ENCODE assay signal across 8 mouse cellular contexts in the genomic region with DNA sequence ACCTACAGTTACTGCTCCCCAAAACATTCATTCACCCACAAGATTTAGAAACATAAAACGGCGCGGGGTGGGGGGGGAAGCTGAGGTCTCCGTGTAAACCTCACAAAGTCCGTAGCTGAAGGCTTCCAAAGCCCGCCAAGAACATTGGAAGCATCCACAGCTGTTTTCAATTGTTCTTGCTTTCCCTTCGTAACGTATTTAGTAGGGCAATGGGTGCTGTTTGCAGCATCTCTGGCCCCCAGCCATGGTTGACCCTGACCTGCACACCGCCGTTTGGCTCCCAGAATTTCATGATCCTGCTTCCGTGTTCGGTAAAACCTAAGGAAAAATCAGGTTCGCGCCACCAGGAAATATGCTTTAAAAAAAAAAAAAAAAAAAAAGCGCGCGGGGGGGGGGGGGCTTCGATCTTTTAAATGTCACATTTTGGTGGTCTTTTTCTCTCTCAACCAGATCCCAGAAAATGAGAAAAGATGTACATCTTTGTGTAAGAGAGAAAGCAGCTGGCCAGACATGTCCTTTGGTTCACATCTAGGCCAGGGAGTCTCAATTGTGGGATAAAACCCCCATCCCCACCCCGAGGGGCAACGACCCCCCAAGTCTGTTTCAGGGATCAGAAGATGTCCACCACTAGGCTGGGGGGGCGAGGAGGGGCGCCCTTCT. TPM values are rescaled to one million over a fixed set of nuclear protein-coding genes. Genes with fewer than 3 reads are reported as not detected.
DNase-seq lines count a peak whose midpoint lies in the region; ATAC-seq and TF ChIP-seq lines count a peak whose summit lies in the region.

No protein-coding gene starts in this region.

- H3K4me3 ChIP-seq in ES-E14 (ENCODE audit: insufficient read depth in 1 of 2, low read depth in 1 of 2, low read length in 2 of 2, poor library complexity in 1 of 2, severe bottlenecking in 1 of 2) = peak overlapping the region; percentile 51 to 59
- H3K4me3 ChIP-seq in embryonic facial prominence, embryonic 12.5 days = peak overlapping the region; percentile 47
- H3K4me3 ChIP-seq in hindbrain, embryonic 14.5 days (replicated peaks; ENCODE audit: low read length) = peak overlapping the region; percentile 58
- H3K4me3 ChIP-seq in midbrain, embryonic 10.5 days = peak overlapping the region; percentile 65

- no peaks in the 10 kb centered on the region for H3K9me3 ChIP-seq in ES-E14 (ENCODE audit: control insufficient read depth, insufficient read depth, low read depth, low read length)
- H3K9me3 ChIP-seq in embryonic facial prominence, embryonic 12.5 days = peaks cover 22% of the 10 kb centered on the region
- H3K9me3 ChIP-seq in hindbrain, embryonic 14.5 days (ENCODE audit: control insufficient read depth, low read length) = peaks cover 23% of the 10 kb centered on the region; the same call in 1 of the 2 replicates
- peaks cover 30% of the 10 kb centered on the region for H3K9me3 ChIP-seq in midbrain, embryonic 10.5 days (replicated peaks)

- H3K27me3 ChIP-seq in embryonic facial prominence, embryonic 12.5 days = no peaks in the 10 kb centered on the region
- no peaks in the 10 kb centered on the region for H3K27me3 ChIP-seq in hindbrain, embryonic 14.5 days (ENCODE audit: control insufficient read depth, insufficient read depth, low read length)
- no peaks in the 10 kb centered on the region for H3K27me3 ChIP-seq in midbrain, embryonic 10.5 days (ENCODE audit: low read depth, poor library complexity, severe bottlenecking)

- H3K27ac ChIP-seq in ES-E14 (ENCODE audit: insufficient read depth, low read depth, low read length, poor library complexity, severe bottlenecking) = no peak overlapping the region
- peak overlapping the region; percentile 85 for H3K27ac ChIP-seq in embryonic facial prominence, embryonic 12.5 days
- H3K27ac ChIP-seq in hindbrain, embryonic 14.5 days = peak overlapping the region; percentile 89
- peak overlapping the region; percentile 93 for H3K27ac ChIP-seq in midbrain, embryonic 10.5 days (replicated peaks)

- peak; percentile 68 to 89 for DNase-seq in adrenal gland, adult (ENCODE audit: inconsistent age in 2 of 2, low spot score in 1 of 2)
- DNase-seq in adrenal gland, adult 18-20 months (ENCODE audit: low spot score in 2 of 2) = no peak
- no peak for DNase-seq in ES-E14 (ENCODE audit: low read depth, low spot score)
- DNase-seq in hindbrain, embryonic 14.5 days (ENCODE audit: low spot score) = no peak
- peak; percentile 29 for DNase-seq in midbrain, embryonic 10.5 days (ENCODE audit: low spot score)
- DNase-seq in right cerebral cortex, postnatal 36 days (ENCODE audit: low spot score in 2 of 2) = no peak
- no peak for DNase-seq in gastrocnemius, postnatal 25 days

- peak overlapping the region; percentile 55 for H3K4me2 ChIP-seq in embryonic facial prominence, embryonic 12.5 days (replicated peaks)
- peak overlapping the region; percentile 68 for H3K4me2 ChIP-seq in hindbrain, embryonic 14.5 days (replicated peaks)

- H3K4me1 ChIP-seq in ES-E14 (ENCODE audit: control insufficient read depth in 2 of 2, insufficient read depth in 2 of 2, low read length in 2 of 2, poor library complexity in 1 of 2) = no peaks in the 10 kb centered on the region
- H3K4me1 ChIP-seq in embryonic facial prominence, embryonic 12.5 days = peaks cover 2% of the 10 kb centered on the region; the same call in 1 of the 2 replicates
- H3K4me1 ChIP-seq in hindbrain, embryonic 14.5 days (replicated peaks; ENCODE audit: control insufficient read depth, insufficient read depth, low read length) = peaks cover 3% of the 10 kb centered on the region; the same call in 1 of the 2 replicates
- peaks cover 33% of the 10 kb centered on the region for H3K4me1 ChIP-seq in midbrain, embryonic 10.5 days

- ATAC-seq in embryonic facial prominence, embryonic 12.5 days (ENCODE audit: insufficient number of reproducible peaks, insufficient read depth, low FRiP score, low TSS enrichment) = no peak
- no peak for ATAC-seq in hindbrain, embryonic 14.5 days (ENCODE audit: low FRiP score)

- 41% methylated on average over 22 of the region's 22 CpGs for WGBS in embryonic facial prominence, embryonic 12.5 days
- 54% methylated on average over 21 of the region's 22 CpGs for WGBS in hindbrain, embryonic 14.5 days
- 56% methylated on average over 22 of the region's 22 CpGs for WGBS in midbrain, embryonic 10.5 days

- H3K36me3 ChIP-seq in ES-E14 (ENCODE audit: control insufficient read depth, insufficient read depth, low read length, poor library complexity, severe bottlenecking) = peaks cover 2% of the 10 kb centered on the region; the same call in 1 of the 2 replicates
- H3K36me3 ChIP-seq in embryonic facial prominence, embryonic 12.5 days = no peaks in the 10 kb centered on the region
- H3K36me3 ChIP-seq in hindbrain, embryonic 14.5 days (replicated peaks; ENCODE audit: control insufficient read depth, insufficient read depth) = no peaks in the 10 kb centered on the region
- H3K36me3 ChIP-seq in midbrain, embryonic 10.5 days = peaks cover 9% of the 10 kb centered on the region; the same call in 1 of the 2 replicates

- in situ Hi-C loops in ES-E14 (cut with MboI; ENCODE audit: low sequenced_read_pairs in 2 of 2, unreplicated experiment in 2 of 2) = no loop called here

- H3K9ac ChIP-seq in ES-E14 (ENCODE audit: insufficient read depth, low read depth, low read length, poor library complexity, severe bottlenecking) = peak overlapping the region; percentile 15
- H3K9ac ChIP-seq in embryonic facial prominence, embryonic 12.5 days = peak overlapping the region; percentile 62
- peak overlapping the region; percentile 89 for H3K9ac ChIP-seq in hindbrain, embryonic 14.5 days

TF ChIP-seq in ES-E14, 5 proteins besides CTCF, POLR2A, EP300 and RAD21:
- TF ChIP-seq MAFK (IDR thresholded peaks at IDR 0.05; ENCODE audit: insufficient read depth, low read depth, low read length) (no peak), ZC3H11A (IDR thresholded peaks at IDR 0.05; ENCODE audit: borderline replicate concordance, low read depth, low read length) (no peak), HCFC1 (IDR thresholded peaks at IDR 0.05; ENCODE audit: borderline replicate concordance, insufficient read depth, low read length) (no peak), ZNF384 (IDR thresholded peaks at IDR 0.05; ENCODE audit: low read depth, low read length) (no peak), CHD2 (IDR thresholded peaks at IDR 0.05; ENCODE audit: low read depth, low read length) (no peak)
TF ChIP-seq in ES-E14: peak in this region for 0.

RNA-seq across cellular contexts. Expression of a gene that starts 0.8 kb away (rescaled TPM):
- total RNA-seq in adrenal gland, adult 18-20 months (2021) = 10 to 100 TPM; 70.9 to 72.3 TPM
- 9.0 and 19.1 TPM in 2 replicates for total RNA-seq in ES-E14 (2012; rRNA removed)
- polyA plus RNA-seq in embryonic facial prominence, embryonic 12.5 days (2016; fragmentation: Nextera tagmentation; extraction: Ambion mirVana) = 58.0 and 61.8 TPM in 2 replicates
- polyA plus RNA-seq in hindbrain, embryonic 14.5 days (2014; fragmentation: Nextera tagmentation; extraction: Ambion mirVana) = 51.0 and 55.5 TPM in 2 replicates
- polyA plus RNA-seq in midbrain, embryonic 10.5 days (2016; fragmentation: Nextera tagmentation; extraction: Ambion mirVana) = 65.2 and 67.6 TPM in 2 replicates
- total RNA-seq in gastrocnemius, postnatal 25 days (2021) = 10 to 100 TPM; 10.2 to 12.1 TPM

RNA-seq across cellular contexts. Expression of a gene that starts 0.9 kb away (rescaled TPM):
- total RNA-seq in adrenal gland, adult 18-20 months (2021) = 100 to 1,000 TPM; 324 to 506 TPM
- 73.3 and 225 TPM in 2 replicates for total RNA-seq in ES-E14 (2012; rRNA removed)
- polyA plus RNA-seq in embryonic facial prominence, embryonic 12.5 days (2016; fragmentation: Nextera tagmentation; extraction: Ambion mirVana) = 11.5 and 12.9 TPM in 2 replicates
- 10.5 and 12.2 TPM in 2 replicates for polyA plus RNA-seq in hindbrain, embryonic 14.5 days (2014; fragmentation: Nextera tagmentation; extraction: Ambion mirVana)
- 8.7 and 8.8 TPM in 2 replicates for polyA plus RNA-seq in midbrain, embryonic 10.5 days (2016; fragmentation: Nextera tagmentation; extraction: Ambion mirVana)
- 1 to 10 TPM; 2.2 to 3.1 TPM for total RNA-seq in gastrocnemius, postnatal 25 days (2021)

Comparison
In these comparisons a context has a peak if more than half of its experiments do, and no peak if none do; other contexts are left out.
1. DNase-seq: peak in adrenal gland, adult (2 of 2) and midbrain, embryonic 10.5 days (single experiment); none in adrenal gland, adult 18-20 months (0 of 2), ES-E14 (single experiment), hindbrain, embryonic 14.5 days (single experiment), right cerebral cortex, postnatal 36 days (0 of 2) and gastrocnemius, postnatal 25 days (single experiment).
2. H3K9ac ChIP-seq: peak in every context shown above with its lines; median percentile 89 in hindbrain, embryonic 14.5 days; 62 in embryonic facial prominence, embryonic 12.5 days; 15 in ES-E14.
3. RNA of a gene that starts 0.9 kb away (total RNA-seq): 324 to 506 TPM in adrenal gland, adult 18-20 months and 73.3 to 225 TPM in ES-E14; 2.2 to 3.1 TPM in gastrocnemius, postnatal 25 days; every median in the first group is over 10 times any median in the second.
4. Peak in every context shown above with its lines, with median percentiles within 50 percentile points of each other: H3K4me3 ChIP-seq.